Mouse (Mus musculus) neutrophil, adult 5-6 weeks (primary cell): ENCODE measurements around the gene Ralb. TPM values are rescaled to one million over a fixed set of nuclear protein-coding genes. Genes with fewer than 3 reads are reported as not detected.

Experiments
- ATAC-seq: fragments of 151-379, 151-347 bp; 2 replicates; pipeline ENCODE4 v1.8.0; 2017; ENCODE audit warnings: mild to moderate bottlenecking, moderate TSS enrichment; ENCODE audit not compliant: insufficient number of reproducible peaks, poor library complexity, low FRiP score, severe bottlenecking; ENCODE audit errors: extremely low read depth
- total RNA-seq: library from RNA; stranded (forward); fragments of 200-1000 nt; gene quantifications from 2 replicates; pipeline ENCODE4 v1.2.3, GENCODE M21; 2017

Gene Ralb
- total RNA-seq, 1 experiment from 2014 or later: 44.1 TPM

DNA sequence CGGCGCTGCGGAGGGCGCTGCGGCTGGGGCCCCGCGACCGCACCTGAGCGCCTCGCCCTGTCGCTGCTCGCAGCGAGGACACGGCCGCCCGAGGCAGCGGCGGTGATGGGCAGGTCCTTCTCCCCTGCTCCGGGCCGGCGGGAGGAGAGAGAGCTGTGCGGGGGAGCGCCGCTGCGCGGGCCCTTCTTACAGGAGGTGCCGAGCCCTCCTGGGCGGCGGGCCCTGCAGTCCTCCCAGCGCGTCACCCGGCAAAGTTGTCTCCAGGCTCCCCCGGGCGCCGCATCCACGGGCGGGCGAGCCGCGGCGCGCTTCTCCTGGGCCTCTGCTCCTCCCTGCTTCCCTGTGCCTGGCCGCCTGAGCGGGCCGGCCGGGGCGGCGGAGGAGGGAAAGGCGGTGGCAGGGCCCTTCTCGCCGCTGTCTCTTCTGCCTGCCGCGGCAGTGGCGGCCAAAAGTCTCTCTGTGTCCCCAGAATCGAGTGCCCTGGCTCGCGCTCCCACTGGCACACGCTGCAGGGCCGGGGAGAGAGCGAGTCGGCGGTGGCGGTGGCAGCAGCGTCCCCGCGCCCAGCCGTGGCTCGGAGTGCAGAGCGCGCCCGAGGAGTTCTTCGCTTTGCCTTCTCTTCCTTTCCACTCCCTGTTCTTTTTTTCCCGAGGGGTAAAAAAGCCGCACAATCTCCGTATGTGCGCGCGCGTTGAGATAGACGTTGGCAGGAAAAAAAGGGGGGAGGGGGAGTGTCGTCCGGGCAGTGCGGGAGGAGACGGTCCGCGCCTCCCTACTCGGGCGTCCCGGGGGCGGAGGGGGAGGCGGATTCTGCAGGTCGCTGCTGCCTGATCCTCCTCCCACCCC is 82.8 kb downstream of the Ralb start, which contains the start of gene Inhbb:
Gene Inhbb (minus strand): TSS at position 673 of the 846 bp plus-strand sequence.
- ATAC-seq: no peak

DNA sequence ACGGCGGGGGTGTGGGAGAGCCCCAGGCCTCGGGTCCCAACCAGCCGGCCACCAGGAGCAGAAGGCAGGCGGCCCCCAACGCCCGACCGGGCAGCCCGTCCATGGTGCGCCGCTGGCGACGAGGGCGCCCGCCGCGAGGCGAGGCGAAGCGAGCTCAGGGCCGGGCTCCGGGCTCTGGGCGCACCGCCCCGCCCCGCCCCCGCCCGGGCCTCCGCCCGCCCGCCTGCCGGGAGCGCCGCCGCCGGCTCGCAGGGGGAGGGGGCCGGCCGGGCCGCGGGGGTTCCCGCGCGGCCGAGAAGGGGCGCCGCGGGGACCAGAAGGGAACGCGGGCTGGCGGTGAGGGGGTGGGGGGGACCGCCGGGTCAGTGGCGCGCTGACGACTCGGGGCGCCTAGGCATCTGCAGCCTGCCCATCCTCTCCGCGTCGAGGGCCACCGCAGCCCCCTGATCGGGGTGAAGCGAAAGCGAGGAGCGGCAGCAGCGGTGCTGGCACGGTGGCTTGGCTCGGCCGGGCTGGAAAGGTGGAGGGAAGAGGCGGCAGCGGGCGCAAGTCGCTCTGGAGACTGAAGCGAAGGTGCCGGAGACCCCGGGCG is 83.5 kb downstream of the Ralb start:
- ATAC-seq: no peak

Other genes with a start within 250 kb of the Ralb start
- gene Inhbb, start 82.5 kb downstream of the Ralb start, total RNA-seq: not detected in 2 replicates
- gene Tmem185b, start 21.4 kb upstream of the Ralb start, total RNA-seq: 17.2 and 17.6 TPM in 2 replicates
- gene Epb41l5, start 144.2 kb upstream of the Ralb start, total RNA-seq: 2.2 and 2.9 TPM in 2 replicates